Mouse (Mus musculus) CH12.LX (cell line): ENCODE data around the gene Alx3. TPM values are rescaled to one million over a fixed set of nuclear protein-coding genes. Genes with fewer than 3 reads are reported as not detected.

Experiments used
- DNase-seq: peaks from one replicate; pipeline ENCODE4 v3.0.0-alpha.2; 2013; ENCODE audit errors: extremely low read depth
- H3K27ac ChIP-seq: 2 replicates; pipeline ENCODE4 v1.5.1; 2012; ENCODE audit warnings: low read depth, mild to moderate bottlenecking, control low read depth, moderate library complexity; ENCODE audit not compliant: insufficient read depth
- H3K27me3 ChIP-seq: replicated peaks from 2 replicates; pipeline ENCODE3; 2012; ENCODE audit warnings: inconsistent platforms
- H3K36me3 ChIP-seq, 2 experiments: replicated peaks in 1 of 2; 2 replicates each; pipeline versions ENCODE3 to v1.6.1; 2012; ENCODE audit warnings: inconsistent platforms in 1 of 2, low read length in 1 of 2, mild to moderate bottlenecking in 1 of 2, mixed read lengths in 1 of 2, moderate library complexity in 1 of 2; ENCODE audit not compliant: control insufficient read depth in 1 of 2, insufficient read depth in 1 of 2
- H3K4me1 ChIP-seq, 2 experiments: 2 replicates each; pipeline ENCODE4 v1.6.1; 2012; ENCODE audit warnings: inconsistent platforms in 1 of 2, moderate library complexity in 1 of 2; ENCODE audit not compliant: insufficient read depth in 2 of 2, control insufficient read depth in 1 of 2
- H3K4me2 ChIP-seq: 2 replicates; pipeline ENCODE4 v1.6.1; 2012; ENCODE audit warnings: low read depth, mild to moderate bottlenecking, control low read depth; ENCODE audit not compliant: poor library complexity, insufficient read depth, severe bottlenecking
- H3K4me3 ChIP-seq, 3 experiments: fragments of 150-350 bp in 1 of 3; sonication (generic) in 1 of 3; replicated peaks in 1 of 3; 2 replicates each; pipeline versions ENCODE3 to v1.5.1; 2011 to 2012; ENCODE audit warnings: low read depth in 2 of 3, low read length in 2 of 3, mild to moderate bottlenecking in 2 of 3, moderate library complexity in 2 of 3, control low read depth in 1 of 3, improper control_type of control experiment in 1 of 3, inconsistent platforms in 1 of 3, mixed read lengths in 1 of 3; ENCODE audit not compliant: poor library complexity in 1 of 3
- H3K79me2 ChIP-seq: replicated peaks from 2 replicates; pipeline ENCODE4 v1.6.1; 2012; ENCODE audit warnings: mild to moderate bottlenecking, moderate library complexity; ENCODE audit not compliant: control insufficient read depth, poor library complexity, insufficient read depth, severe bottlenecking; ENCODE audit errors: extremely low read depth
- H3K9ac ChIP-seq: 2 replicates; pipeline ENCODE4 v1.6.1; 2012; ENCODE audit warnings: low read depth, mild to moderate bottlenecking, control low read depth, moderate library complexity; ENCODE audit not compliant: insufficient read depth
- H3K9me3 ChIP-seq: replicated peaks from 2 replicates; pipeline ENCODE3; 2012; ENCODE audit warnings: low read length, inconsistent platforms, mixed read lengths
- BHLHE40 ChIP-seq: IDR thresholded peaks from 2 replicates; pipeline ENCODE4 v1.6.1; 2011; ENCODE audit warnings: mild to moderate bottlenecking, low read depth, low read length, improper control_type of control experiment
- CHD1 ChIP-seq: IDR thresholded peaks from 2 replicates; pipeline ENCODE4 v1.6.1; 2012; ENCODE audit warnings: low read depth, low read length, improper control_type of control experiment, inconsistent platforms
- CTCF ChIP-seq, 2 experiments: IDR thresholded peaks in 1 of 2; conservative IDR thresholded peaks in 1 of 2; 2 replicates each; pipeline ENCODE4 v1.5.1; 2011 to 2012; ENCODE audit warnings: low read depth in 2 of 2, low read length in 2 of 2, improper control_type of control experiment in 1 of 2, inconsistent platforms in 1 of 2, mild to moderate bottlenecking in 1 of 2, moderate library complexity in 1 of 2
- ELF1 ChIP-seq: IDR thresholded peaks from 2 replicates; pipeline ENCODE4 v1.6.1; 2014; ENCODE audit warnings: low read depth, mild to moderate bottlenecking, inconsistent platforms, low read length, improper control_type of control experiment
- GABPA ChIP-seq: IDR thresholded peaks from 2 replicates; pipeline ENCODE4 v1.6.1; 2012; ENCODE audit warnings: low read depth, low read length, improper control_type of control experiment, inconsistent platforms; ENCODE audit not compliant: insufficient replicate concordance
- HCFC1 ChIP-seq: IDR thresholded peaks from 2 replicates; pipeline ENCODE4 v1.6.1; 2012; ENCODE audit warnings: low read depth, mild to moderate bottlenecking, inconsistent platforms, low read length, improper control_type of control experiment
- IRF4 ChIP-seq: IDR thresholded peaks from 2 replicates; pipeline ENCODE4 v1.6.1; 2014; ENCODE audit warnings: low read depth, mild to moderate bottlenecking, inconsistent platforms, low read length, improper control_type of control experiment
- KAT2A ChIP-seq: IDR thresholded peaks from 2 replicates; pipeline ENCODE4 v1.6.1; 2012; ENCODE audit warnings: low read length, improper control_type of control experiment, inconsistent platforms; ENCODE audit not compliant: insufficient replicate concordance
- MAFK ChIP-seq: IDR thresholded peaks from 2 replicates; pipeline ENCODE4 v1.6.1; 2011; ENCODE audit warnings: low read length, improper control_type of control experiment; ENCODE audit not compliant: insufficient replicate concordance
- MAZ ChIP-seq: IDR thresholded peaks from 2 replicates; pipeline ENCODE4 v1.6.1; 2012; ENCODE audit warnings: low read depth, mild to moderate bottlenecking, inconsistent platforms, low read length, improper control_type of control experiment, moderate library complexity
- MXI1 ChIP-seq: IDR thresholded peaks from 2 replicates; pipeline ENCODE4 v1.6.1; 2011; ENCODE audit warnings: mild to moderate bottlenecking, low read depth, low read length, improper control_type of control experiment
- NELFE ChIP-seq: IDR thresholded peaks from 2 replicates; pipeline ENCODE4 v1.6.1; 2011; ENCODE audit warnings: low read depth, low read length, improper control_type of control experiment
- NRF1 ChIP-seq: IDR thresholded peaks from 2 replicates; pipeline ENCODE4 v1.6.1; 2014; ENCODE audit warnings: low read depth, mild to moderate bottlenecking, inconsistent platforms, low read length, improper control_type of control experiment, moderate library complexity
- POLR2AphosphoS2 ChIP-seq: IDR thresholded peaks from 2 replicates; pipeline ENCODE4 v1.6.1; 2011; ENCODE audit warnings: low read depth, low read length, improper control_type of control experiment
- RAD21 ChIP-seq: IDR thresholded peaks from 2 replicates; pipeline ENCODE4 v1.6.1; 2011; ENCODE audit warnings: low read depth, mild to moderate bottlenecking, low read length, improper control_type of control experiment, moderate library complexity
- SIN3A ChIP-seq: IDR thresholded peaks from 2 replicates; pipeline ENCODE4 v1.6.1; 2012; ENCODE audit warnings: low read length, improper control_type of control experiment, inconsistent platforms
- TCF12 ChIP-seq: IDR thresholded peaks from 2 replicates; pipeline ENCODE4 v1.6.1; 2014; ENCODE audit warnings: low read depth, mild to moderate bottlenecking, inconsistent platforms, low read length, improper control_type of control experiment
- UBTF ChIP-seq: IDR thresholded peaks from 2 replicates; pipeline ENCODE4 v1.6.1; 2012; ENCODE audit warnings: low read depth, mild to moderate bottlenecking, inconsistent platforms, low read length, improper control_type of control experiment, moderate library complexity
- ZMIZ1 ChIP-seq: IDR thresholded peaks from 2 replicates; pipeline ENCODE4 v1.6.1; 2012; ENCODE audit warnings: low read depth, mild to moderate bottlenecking, inconsistent platforms, low read length, improper control_type of control experiment
- ZNF384 ChIP-seq: IDR thresholded peaks from 2 replicates; pipeline ENCODE4 v1.6.1; 2012; ENCODE audit warnings: low read depth, low read length, improper control_type of control experiment, inconsistent platforms
- dilution Hi-C: fragments of 300-500 bp; cut with MboI; formaldehyde crosslinking; loops from 2 replicates; pipeline ENCODE4 v1.14.3; 2020; ENCODE audit warnings: low sequenced_read_pairs; ENCODE audit not compliant: extremely low pct_unique_long_range_greater_than_20kb, extremely low pct_ligation_motif_present
- in situ Hi-C: fragments of 300-500 bp; cut with MboI; formaldehyde crosslinking; loops from 3 replicates; pipeline ENCODE4 v1.14.3; 2019; ENCODE audit warnings: low sequenced_read_pairs, low pct_ligation_motif_present, low pct_unique_long_range_greater_than_20kb, mixed read lengths
- polyA plus RNA-seq: library from polyadenylated mRNA; unstranded; fragments of >175 nt; gene quantifications from 2 replicates; pipeline ENCODE4 v1.2.1, GENCODE M21; 2012; ENCODE audit warnings: low read depth; ENCODE audit not compliant: insufficient read length
- total RNA-seq, 2 experiments: library from RNA; depleted of rRNA; stranded (reverse); fragments of 300-350 nt in 1 of 2; fragments of >200 nt in 1 of 2; gene quantifications; 2 replicates each; pipeline ENCODE4 v1.2.3; 2012 to 2014

The Alx3 gene
- total and polyA plus RNA-seq, 3 experiments: not detected

- dilution Hi-C loops: no loop called here
- TF ChIP-seq MXI1: no peak
- no peak for TF ChIP-seq TCF12
- no peak for TF ChIP-seq ELF1
- TF ChIP-seq ZMIZ1: no peak
- TF ChIP-seq CHD1: no peak
- no peak for TF ChIP-seq MAFK
- no peak for TF ChIP-seq BHLHE40
- TF ChIP-seq POLR2AphosphoS2: no peak
- no peak for TF ChIP-seq HCFC1
- TF ChIP-seq GABPA: no peak
- no peak for TF ChIP-seq ZNF384
- no peak for TF ChIP-seq SIN3A
- no peak for TF ChIP-seq MAZ
- TF ChIP-seq IRF4: no peak
- no peak for TF ChIP-seq NELFE
- no peak for TF ChIP-seq CTCF (conservative IDR thresholded peaks at IDR 0.05 in 1 of 2, IDR thresholded peaks at IDR 0.05 in 1 of 2; ENCODE audit: low read depth in 2 of 2, low read length in 2 of 2)
- TF ChIP-seq UBTF: no peak
- no peak for TF ChIP-seq RAD21
- TF ChIP-seq KAT2A: no peak
- TF ChIP-seq NRF1: no peak
- TF ChIP-seq, all 38 proteins: peak for 0
- H3K4me1 ChIP-seq: peaks cover 5 to 26% of the 10 kb centered on the region in 2 experiments; a peak in 3 of 4 replicates
- no peak overlapping the region for H3K27ac ChIP-seq
- no peaks in the 10 kb centered on the region for H3K27me3 ChIP-seq
- DNase-seq: no peak
- H3K79me2 ChIP-seq: no peaks in the 10 kb centered on the region
- in situ Hi-C loops: no loop called here
- H3K36me3 ChIP-seq: peaks cover 0 to 6% of the 10 kb centered on the region in 2 experiments
- no peak overlapping the region for H3K4me2 ChIP-seq
- no peak overlapping the region for H3K9ac ChIP-seq
- H3K4me3 ChIP-seq: no peak overlapping the region
- no peaks in the 10 kb centered on the region for H3K9me3 ChIP-seq
Measured at GRCm38 (mm10) chr3:107654861-107655260, 60.0 kb downstream of the Alx3 start.

Other genes starting within 250 kb of the Alx3 start
- gene Kcnc4, start 135.5 kb upstream of the Alx3 start, total RNA-seq (2012; rRNA removed): not detected in 2 replicates
- gene Kcnc4, start 135.5 kb upstream of the Alx3 start, total RNA-seq (2014; rRNA removed): not detected in 2 replicates
- gene Kcnc4, start 135.5 kb upstream of the Alx3 start, polyA plus RNA-seq: not detected in 2 replicates
- gene Slc6a17, start 77.0 kb upstream of the Alx3 start, total RNA-seq (2012; rRNA removed): not detected in 2 replicates
- gene Slc6a17, start 77.0 kb upstream of the Alx3 start, total RNA-seq (2014; rRNA removed): not detected in 2 replicates
- gene Slc6a17, start 77.0 kb upstream of the Alx3 start, polyA plus RNA-seq: not detected in 2 replicates
- not detected in 2 replicates for gene Ubl4b, start 40.0 kb upstream of the Alx3 start, total RNA-seq (2012; rRNA removed)
- not detected in 2 replicates for gene Ubl4b, start 40.0 kb upstream of the Alx3 start, total RNA-seq (2014; rRNA removed)
- gene Ubl4b, start 40.0 kb upstream of the Alx3 start, polyA plus RNA-seq: not detected in 2 replicates
- not detected in 2 replicates for gene Gm10961, start 36.3 kb downstream of the Alx3 start, total RNA-seq (2012; rRNA removed)
- not detected in 2 replicates for gene Gm10961, start 36.3 kb downstream of the Alx3 start, total RNA-seq (2014; rRNA removed)
- not detected in 2 replicates for gene Gm10961, start 36.3 kb downstream of the Alx3 start, polyA plus RNA-seq
- 21.4 and 28.2 TPM in 2 replicates for gene Strip1, start 36.7 kb downstream of the Alx3 start, total RNA-seq (2012; rRNA removed)
- gene Strip1, start 36.7 kb downstream of the Alx3 start, total RNA-seq (2014; rRNA removed): 16.5 and 18.4 TPM in 2 replicates
- 25.1 and 27.0 TPM in 2 replicates for gene Strip1, start 36.7 kb downstream of the Alx3 start, polyA plus RNA-seq
- 27.3 and 31.3 TPM in 2 replicates for gene Ahcyl1, start 101.5 kb downstream of the Alx3 start, total RNA-seq (2012; rRNA removed)
- 22.7 and 32.5 TPM in 2 replicates for gene Ahcyl1, start 101.5 kb downstream of the Alx3 start, total RNA-seq (2014; rRNA removed)
- 83.4 and 86.4 TPM in 2 replicates for gene Ahcyl1, start 101.5 kb downstream of the Alx3 start, polyA plus RNA-seq
- 2.5 and 3.4 TPM in 2 replicates for gene Csf1, start 165.4 kb downstream of the Alx3 start, total RNA-seq (2012; rRNA removed)
- gene Csf1, start 165.4 kb downstream of the Alx3 start, total RNA-seq (2014; rRNA removed): 2.9 and 3.4 TPM in 2 replicates
- gene Csf1, start 165.4 kb downstream of the Alx3 start, polyA plus RNA-seq: 15.0 and 17.4 TPM in 2 replicates